Mouse (Mus musculus) thymus, adult 2 months (tissue): ENCODE measurements around the gene Cct8. TPM values are rescaled to one million over a fixed set of nuclear protein-coding genes. Genes with fewer than 3 reads are reported as not detected.
A peak's percentile ranks its signal among the peaks of the same experiment; 100 is the strongest.

Experiments
- DNase-seq: peaks from one replicate; pipeline ENCODE4 v3.0.0; 2021
- H3K27ac ChIP-seq: fragments of 200-500 bp; 2 replicates; pipeline ENCODE4 v1.5.1; 2012; ENCODE audit warnings: low read length, control low read depth; ENCODE audit not compliant: control insufficient read depth, insufficient read depth
- H3K27me3 ChIP-seq: fragments of 200-500 bp; 2 replicates; pipeline ENCODE4 v1.6.1; 2012; ENCODE audit warnings: mild to moderate bottlenecking, low read length, moderate library complexity, mixed read lengths; ENCODE audit not compliant: control insufficient read depth, insufficient read depth
- H3K36me3 ChIP-seq: fragments of 200-500 bp; 2 replicates; pipeline ENCODE4 v1.6.1; 2012; ENCODE audit warnings: mild to moderate bottlenecking, low read length, moderate library complexity; ENCODE audit not compliant: control insufficient read depth, insufficient read depth
- H3K4me1 ChIP-seq: fragments of 200-500 bp; replicated peaks from 2 replicates; pipeline ENCODE4 v1.6.1; 2012; ENCODE audit warnings: low read length; ENCODE audit not compliant: control insufficient read depth, insufficient read depth
- H3K4me3 ChIP-seq: fragments of 200-500 bp; 2 replicates; pipeline ENCODE4 v1.5.1; 2012; ENCODE audit warnings: mild to moderate bottlenecking, low read length, control low read depth, moderate library complexity; ENCODE audit not compliant: control insufficient read depth, insufficient read depth
- CTCF ChIP-seq: fragments of 200-500 bp; IDR thresholded peaks from 2 replicates; pipeline ENCODE4 v1.5.1; 2012; ENCODE audit warnings: mild to moderate bottlenecking, control low read depth, low read length, moderate library complexity, borderline replicate concordance; ENCODE audit not compliant: control insufficient read depth, poor library complexity, insufficient read depth; ENCODE audit errors: extremely low read depth
- POLR2A ChIP-seq: fragments of 200-500 bp; IDR thresholded peaks from 2 replicates; pipeline ENCODE4 v1.6.1; 2012; ENCODE audit warnings: mild to moderate bottlenecking, low read length, control low read depth, moderate library complexity; ENCODE audit not compliant: control insufficient read depth, poor library complexity, insufficient read depth; ENCODE audit errors: extremely low read depth
- WGBS: fragments of 180-500 bp; shearing (Covaris S2); methylation state at CpG from one replicate; pipeline ENCODE4 v1.1.7; 2018; 5-methylcytosine and 5-hydroxymethylcytosine counted together
- polyA plus RNA-seq: library from polyadenylated mRNA; depleted of rRNA; stranded (reverse); fragments of >200 nt; gene quantifications from 2 replicates; pipeline ENCODE4 v1.2.3, GENCODE M21; 2012

The Cct8 gene
- polyA plus RNA-seq, 1 experiment, result 36.1 TPM

DNA sequence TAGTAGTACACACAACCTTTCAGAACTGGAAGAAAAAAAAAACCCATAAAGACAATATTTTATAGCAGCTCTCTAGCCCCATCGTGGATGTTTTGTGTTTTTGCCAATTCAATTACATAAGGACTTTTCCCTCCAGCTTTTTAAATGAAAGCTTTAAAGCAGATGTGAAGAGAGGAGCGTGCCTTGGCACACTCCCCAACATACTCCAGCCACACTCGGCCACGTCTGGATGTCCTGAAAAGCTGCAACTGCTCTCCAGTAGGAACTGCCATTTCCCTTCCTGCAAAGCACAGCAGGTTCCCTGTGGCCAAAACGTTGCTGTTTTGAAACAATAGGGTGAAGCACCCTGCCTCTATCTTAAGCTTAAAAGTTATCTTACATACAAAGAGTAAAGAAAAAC, 53.4 kb downstream of the Cct8 start:
- H3K4me3 ChIP-seq, result no peak overlapping the region
- H3K4me1 ChIP-seq, result peaks cover 8% of the 10 kb centered on the region
- no peaks in the 10 kb centered on the region for H3K36me3 ChIP-seq
- H3K27ac ChIP-seq, result no peak overlapping the region
- no peak for DNase-seq
- no peak for TF ChIP-seq CTCF
- TF ChIP-seq POLR2A, result no peak
- WGBS, result 75% methylated on average over 5 of the region's 5 CpGs
- no peaks in the 10 kb centered on the region for H3K27me3 ChIP-seq

GRCm38 (mm10) chr16:87441089-87441488, 54.6 kb downstream of the Cct8 start:
- Histone ChIP-seq H3K27ac (no peak overlapping the region; the same call in 1 of the 2 replicates), H3K27me3 (no peaks in the 10 kb centered on the region), H3K36me3 (no peaks in the 10 kb centered on the region), H3K4me1 (peaks cover 8% of the 10 kb centered on the region), H3K4me3 (peak overlapping the region; percentile 31; the same call in 1 of the 2 replicates)
- WGBS, result 3% methylated on average over 9 of the region's 9 CpGs
- peak; percentile 37 for DNase-seq
- TF ChIP-seq POLR2A (no peak), CTCF (no peak)

- peaks cover 8% of the 10 kb centered on the region for H3K4me1 ChIP-seq
- peak; percentile 93 for DNase-seq
- H3K4me3 ChIP-seq, result peak within 1 kb of the TSS; percentile 62
- no peaks in the 10 kb centered on the region for H3K27me3 ChIP-seq
- under 1% methylated on average over 38 of the region's 38 CpGs for WGBS
- no peaks in the 10 kb centered on the region for H3K36me3 ChIP-seq
- peak; percentile 22; the same call in 1 of the 2 replicates for TF ChIP-seq CTCF
- peak; percentile 15; the same call in 1 of the 2 replicates for TF ChIP-seq POLR2A
- H3K27ac ChIP-seq, result peak within 1 kb of the TSS; percentile 58
Measured at GRCm38 (mm10) chr16:87440184-87440686, 55.4 kb downstream of the Cct8 start, which contains the start of gene Rwdd2b. Rwdd2b (minus strand) TSS chr16:87440573.

DNA sequence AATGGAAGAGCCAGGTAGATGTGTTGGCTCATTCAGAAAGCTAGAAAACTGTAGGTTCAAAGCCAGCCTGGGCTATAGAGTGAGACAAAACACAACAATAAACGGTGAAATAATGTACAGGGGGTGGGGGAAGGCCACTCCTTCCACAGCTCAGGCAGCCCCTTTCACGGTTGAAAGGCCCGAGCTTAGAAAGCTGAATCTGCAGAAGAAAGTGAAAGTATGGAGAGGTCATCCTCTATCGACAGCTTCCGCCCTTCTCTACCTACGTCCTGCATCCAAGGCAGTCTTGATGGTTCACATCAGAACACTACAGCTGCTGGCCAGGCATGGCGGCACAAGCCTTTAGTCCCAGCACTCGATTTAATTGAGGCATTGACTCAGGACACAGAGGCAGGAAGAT, 57.0 kb downstream of the Cct8 start:
- Histone ChIP-seq H3K4me3 (no peak overlapping the region), H3K36me3 (no peaks in the 10 kb centered on the region), H3K27me3 (no peaks in the 10 kb centered on the region), H3K27ac (no peak overlapping the region), H3K4me1 (peaks cover 8% of the 10 kb centered on the region)
- TF ChIP-seq POLR2A, result no peak
- no peak for TF ChIP-seq CTCF
- 92% methylated on average over 8 of the region's 8 CpGs for WGBS
- DNase-seq, result no peak

DNA sequence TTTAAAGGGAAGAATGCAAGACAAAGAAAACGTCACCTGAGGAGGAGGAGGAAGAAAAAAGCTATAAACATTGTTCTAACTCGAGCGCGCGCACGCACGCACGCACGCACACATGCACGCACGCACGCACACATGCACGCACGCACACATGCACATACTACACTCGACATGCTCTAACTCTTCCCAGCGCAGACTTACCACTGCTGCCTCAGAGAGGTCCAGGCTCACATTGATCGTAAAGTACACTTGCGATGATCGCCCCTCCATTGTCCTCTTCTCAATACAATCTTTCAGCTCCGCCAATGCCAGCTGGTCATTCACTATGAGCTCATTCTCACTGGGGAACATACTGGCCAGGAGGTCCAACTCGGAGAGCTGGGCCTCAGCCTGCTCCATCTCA, 58.6 kb downstream of the Cct8 start:
- Histone ChIP-seq H3K27ac (no peak overlapping the region), H3K4me3 (no peak overlapping the region), H3K36me3 (no peaks in the 10 kb centered on the region), H3K27me3 (no peaks in the 10 kb centered on the region), H3K4me1 (peaks cover 8% of the 10 kb centered on the region)
- TF ChIP-seq CTCF (no peak), POLR2A (no peak)
- WGBS, result 97% methylated on average over 21 of the region's 21 CpGs
- no peak for DNase-seq

GRCm38 (mm10) chr16:87435411-87436205, 60.1 kb downstream of the Cct8 start:
- Histone ChIP-seq H3K36me3 (no peaks in the 10 kb centered on the region), H3K27me3 (no peaks in the 10 kb centered on the region), H3K27ac (no peak overlapping the region), H3K4me1 (peaks cover 6% of the 10 kb centered on the region), H3K4me3 (no peak overlapping the region)
- TF ChIP-seq CTCF (no peak), POLR2A (no peak)
- 97% methylated on average over 13 of the region's 13 CpGs for WGBS
- DNase-seq, result no peak
